Mouse (Mus musculus) kidney, postnatal 10 days (tissue): ENCODE measurements around the gene Fgd4.
"Not testable (repeated sequence)": the region's sequence is repeated elsewhere in the genome, so short reads cannot be mapped to it uniquely, and the experiment has no call there.

Experiments used
- DNase-seq: peaks from one replicate; pipeline ENCODE4 v3.0.0; 2021; ENCODE audit warnings: mixed read lengths

Fgd4 gene

GRCm38 (mm10) chr16:16539396-16539795 lies 61.0 kb downstream of the Fgd4 start:
- DNase-seq, result not testable (repeated sequence)

GRCm38 (mm10) chr16:16535232-16535631 lies 65.1 kb downstream of the Fgd4 start:
- DNase-seq, result no peak

GRCm38 (mm10) chr16:16528014-16528413 lies 72.3 kb downstream of the Fgd4 start:
- DNase-seq, result peak; percentile 10

- DNase-seq, result peak; percentile 70
Measured at GRCm38 (mm10) chr16:16527267-16527666, 73.1 kb downstream of the Fgd4 start.

GRCm38 (mm10) chr16:16526741-16527105 lies 73.6 kb downstream of the Fgd4 start:
- peak; percentile 15 for DNase-seq

- DNase-seq, result peak; percentile 42
Measured at GRCm38 (mm10) chr16:16526097-16526740, 74.1 kb downstream of the Fgd4 start.

GRCm38 (mm10) chr16:16525266-16525904 lies 75.0 kb downstream of the Fgd4 start:
- no peak for DNase-seq

GRCm38 (mm10) chr16:16523632-16524031 lies 76.7 kb downstream of the Fgd4 start:
- no peak for DNase-seq

GRCm38 (mm10) chr16:16522869-16523268 lies 77.5 kb downstream of the Fgd4 start:
- not testable (repeated sequence) for DNase-seq

- DNase-seq, result no peak
Measured at GRCm38 (mm10) chr16:16501491-16501890, 98.9 kb downstream of the Fgd4 start.

GRCm38 (mm10) chr16:16500926-16501325 lies 99.4 kb downstream of the Fgd4 start:
- no peak for DNase-seq

GRCm38 (mm10) chr16:16498798-16499197 lies 101.6 kb downstream of the Fgd4 start:
- DNase-seq, result no peak

- no peak for DNase-seq
Measured at GRCm38 (mm10) chr16:16485523-16486043, 114.8 kb downstream of the Fgd4 start.

GRCm38 (mm10) chr16:16484601-16485000 lies 115.7 kb downstream of the Fgd4 start:
- DNase-seq, result no peak

GRCm38 (mm10) chr16:16473451-16473850 lies 126.9 kb downstream of the Fgd4 start:
- not testable (repeated sequence) for DNase-seq

GRCm38 (mm10) chr16:16450021-16450420 lies 150.3 kb downstream of the Fgd4 start:
- DNase-seq, result no peak

GRCm38 (mm10) chr16:16438436-16438835 lies 161.9 kb downstream of the Fgd4 start:
- DNase-seq, result no peak

- no peak for DNase-seq
Measured at GRCm38 (mm10) chr16:16422456-16422855, 177.9 kb downstream of the Fgd4 start.

- not testable (repeated sequence) for DNase-seq
Measured at GRCm38 (mm10) chr16:16367217-16367616, 233.1 kb downstream of the Fgd4 start.
